Mouse (Mus musculus): ENCODE measurements around the gene Ltf. TPM values are rescaled to one million over a fixed set of nuclear protein-coding genes. Genes with fewer than 3 reads are reported as not detected.
A peak's percentile ranks its signal among the peaks of the same experiment; 100 is the strongest.

Gene Ltf
- polyA plus RNA-seq, 1 experiment from 2014 or later: 76.3 TPM

DNA sequence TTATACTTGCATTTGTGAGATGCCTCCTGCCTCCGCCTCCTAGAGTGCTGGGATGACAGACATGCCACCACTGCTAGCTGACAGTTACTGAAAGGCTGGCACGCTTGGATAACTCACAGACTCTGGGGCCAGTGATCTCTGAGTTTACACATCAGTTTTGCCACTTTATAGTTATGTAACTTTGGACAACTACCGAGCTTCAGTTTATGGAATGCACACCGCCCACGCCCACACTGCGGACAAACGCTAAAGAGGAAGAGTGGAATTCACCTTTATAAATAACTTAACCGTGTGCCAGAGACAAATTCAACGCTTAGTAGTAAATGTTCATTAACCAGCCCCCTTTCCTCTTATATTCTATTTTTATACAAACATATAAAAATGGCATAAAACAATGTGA is 35.9 kb downstream of the Ltf start:
- Histone ChIP-seq H3K4me3 (ENCODE audit: low read depth, low read length) (no peak overlapping the region), H3K27me3 (ENCODE audit: control insufficient read depth, insufficient read depth, low read length) (no peaks in the 10 kb centered on the region), H3K27ac (replicated peaks) (no peak overlapping the region), H3K9ac (ENCODE audit: low read length) (no peak overlapping the region), H3K4me2 (replicated peaks; ENCODE audit: low read depth) (no peak overlapping the region), H3K36me3 (ENCODE audit: control insufficient read depth, insufficient read depth, low read length) (no peaks in the 10 kb centered on the region), H3K9me3 (ENCODE audit: control insufficient read depth, low read length) (no peaks in the 10 kb centered on the region), H3K4me1 (replicated peaks; ENCODE audit: control insufficient read depth, insufficient read depth) (no peaks in the 10 kb centered on the region)
- WGBS: 74% methylated on average over 9 of the region's 9 CpGs
- ATAC-seq (ENCODE audit: low FRiP score, low TSS enrichment) (no peak), DNase-seq (ENCODE audit: low spot score) (no peak)
- no peak for TF ChIP-seq CTCF (IDR thresholded peaks at IDR 0.05; ENCODE audit: low read depth)
- TF ChIP-seq EP300 (optimal IDR thresholded peaks at IDR 0.05): no peak

DNA sequence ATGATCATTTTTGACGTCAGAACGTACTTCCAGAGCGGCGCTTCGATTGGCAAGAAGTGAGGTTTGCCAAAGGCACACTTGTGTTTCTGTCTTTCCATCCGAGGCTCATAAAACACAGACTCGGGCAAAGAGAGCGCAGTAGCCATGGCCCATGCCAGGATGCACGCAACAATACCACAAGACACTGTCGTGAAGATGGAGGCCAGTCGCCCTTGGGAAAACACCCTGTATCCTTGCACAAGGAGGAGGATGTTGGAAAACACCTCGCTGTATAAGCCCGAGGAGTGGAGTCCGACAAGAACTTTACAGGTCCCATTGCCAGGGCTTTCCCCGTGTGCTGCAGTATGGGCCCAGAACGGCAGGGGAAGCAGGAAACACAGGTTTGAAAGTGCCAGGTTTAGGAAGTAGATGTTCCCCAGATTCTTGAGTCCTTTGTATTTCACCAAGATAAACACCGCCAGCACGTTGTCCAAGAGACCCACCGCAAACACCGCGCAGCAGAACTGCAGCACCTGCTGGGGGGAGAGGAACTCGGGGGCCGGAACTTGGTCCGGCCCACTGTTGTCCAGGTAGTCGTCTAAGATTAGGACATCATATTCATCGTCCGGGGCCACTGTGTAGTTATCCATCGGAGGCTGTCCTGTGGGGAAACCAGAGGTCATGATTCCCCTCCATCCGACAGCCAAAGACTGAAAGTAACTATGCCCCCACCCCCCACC is 36.9 kb downstream of the Ltf start:
- no peak for TF ChIP-seq EP300 (optimal IDR thresholded peaks at IDR 0.05)
- TF ChIP-seq CTCF (IDR thresholded peaks at IDR 0.05; ENCODE audit: low read depth): no peak
- Histone ChIP-seq H3K9ac (ENCODE audit: low read length) (peak overlapping the region; percentile 58), H3K36me3 (ENCODE audit: control insufficient read depth, insufficient read depth, low read length) (no peaks in the 10 kb centered on the region), H3K4me1 (replicated peaks; ENCODE audit: control insufficient read depth, insufficient read depth) (no peaks in the 10 kb centered on the region), H3K27me3 (ENCODE audit: control insufficient read depth, insufficient read depth, low read length) (no peaks in the 10 kb centered on the region), H3K4me3 (ENCODE audit: low read depth, low read length) (peak overlapping the region; percentile 48), H3K27ac (replicated peaks) (peak overlapping the region; percentile 65; the same call in 1 of the 2 replicates), H3K4me2 (replicated peaks; ENCODE audit: low read depth) (peak overlapping the region; percentile 87), H3K9me3 (ENCODE audit: control insufficient read depth, low read length) (no peaks in the 10 kb centered on the region)
- DNase-seq (ENCODE audit: low spot score): peak; percentile 32
- WGBS: 41% methylated on average over 29 of the region's 29 CpGs
- ATAC-seq (ENCODE audit: low FRiP score, low TSS enrichment): peak; percentile 43; the same call in 1 of the 2 replicates

DNA sequence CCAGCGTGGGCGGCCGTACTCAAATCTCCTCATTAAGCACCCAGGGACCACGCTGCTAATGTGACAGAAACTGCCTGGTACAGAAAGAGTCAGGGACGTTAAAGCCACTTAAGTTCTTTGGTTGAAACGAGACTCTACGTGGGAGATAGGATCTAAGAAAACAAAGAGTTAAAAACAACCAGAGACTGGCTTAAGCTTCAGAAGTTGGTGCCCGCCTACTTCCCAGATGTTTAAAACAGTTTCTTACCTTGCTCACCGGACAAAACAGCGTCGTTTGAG is 37.4 kb downstream of the Ltf start:
- DNase-seq (ENCODE audit: low spot score): no peak
- Histone ChIP-seq H3K27ac (replicated peaks) (peak overlapping the region; percentile 65; the same call in 1 of the 2 replicates), H3K27me3 (ENCODE audit: control insufficient read depth, insufficient read depth, low read length) (no peaks in the 10 kb centered on the region), H3K4me1 (replicated peaks; ENCODE audit: control insufficient read depth, insufficient read depth) (no peaks in the 10 kb centered on the region), H3K9ac (ENCODE audit: low read length) (peak overlapping the region; percentile 58), H3K4me2 (replicated peaks; ENCODE audit: low read depth) (peak overlapping the region; percentile 87), H3K4me3 (ENCODE audit: low read depth, low read length) (peak overlapping the region; percentile 48), H3K36me3 (ENCODE audit: control insufficient read depth, insufficient read depth, low read length) (no peaks in the 10 kb centered on the region), H3K9me3 (ENCODE audit: control insufficient read depth, low read length) (no peaks in the 10 kb centered on the region)
- WGBS: 4% methylated on average over 11 of the region's 11 CpGs
- TF ChIP-seq CTCF (IDR thresholded peaks at IDR 0.05; ENCODE audit: low read depth): no peak
- ATAC-seq (ENCODE audit: low FRiP score, low TSS enrichment): no peak

DNA sequence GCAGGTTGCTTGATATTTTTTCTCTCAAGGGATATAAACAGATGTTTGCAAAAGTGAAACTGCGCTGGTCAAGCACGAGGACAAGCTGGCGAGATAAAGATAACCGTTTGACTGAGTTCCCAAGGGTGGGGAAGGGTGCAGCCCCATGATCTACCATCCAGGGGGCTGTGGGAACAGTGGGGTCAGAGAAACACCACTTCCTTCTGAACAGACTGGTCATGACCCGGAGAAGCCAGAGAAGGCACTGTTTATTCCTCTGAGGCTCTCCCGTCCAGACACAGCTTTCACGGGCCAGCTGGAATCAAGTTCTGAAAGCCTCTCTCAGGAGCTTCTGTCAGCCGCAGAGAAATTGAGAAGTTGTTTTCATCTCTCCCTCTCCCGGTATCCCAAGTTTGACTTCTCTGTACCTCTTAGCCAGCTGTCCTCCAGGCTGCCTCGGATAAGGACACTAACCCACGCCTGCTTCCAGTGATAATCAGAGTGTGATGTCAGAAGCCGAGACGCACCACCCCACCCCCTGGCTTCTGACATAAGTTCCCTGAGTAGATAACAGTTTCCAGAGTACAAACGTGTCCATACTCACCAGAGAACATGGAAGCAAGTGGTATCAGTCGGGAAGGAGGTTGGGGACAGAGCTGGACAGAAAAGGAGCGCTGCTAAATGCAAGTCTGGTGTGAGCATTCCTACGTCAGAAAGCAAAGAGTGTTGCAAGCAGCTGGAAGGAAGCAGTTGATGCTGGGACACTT is 37.9 kb downstream of the Ltf start, which contains the start of gene Ccrl2:
Gene Ccrl2 (minus strand): TSS at position 722 of the 746 bp plus-strand sequence.
- ATAC-seq (ENCODE audit: low FRiP score, low TSS enrichment): peak; percentile 68
- peak within 1 kb of the TSS; percentile 58 for H3K9ac ChIP-seq (ENCODE audit: low read length)
- no peak for TF ChIP-seq EP300 (optimal IDR thresholded peaks at IDR 0.05)
- TF ChIP-seq CTCF (IDR thresholded peaks at IDR 0.05; ENCODE audit: low read depth): peak; percentile 1; the same call in 1 of the 2 replicates

DNA sequence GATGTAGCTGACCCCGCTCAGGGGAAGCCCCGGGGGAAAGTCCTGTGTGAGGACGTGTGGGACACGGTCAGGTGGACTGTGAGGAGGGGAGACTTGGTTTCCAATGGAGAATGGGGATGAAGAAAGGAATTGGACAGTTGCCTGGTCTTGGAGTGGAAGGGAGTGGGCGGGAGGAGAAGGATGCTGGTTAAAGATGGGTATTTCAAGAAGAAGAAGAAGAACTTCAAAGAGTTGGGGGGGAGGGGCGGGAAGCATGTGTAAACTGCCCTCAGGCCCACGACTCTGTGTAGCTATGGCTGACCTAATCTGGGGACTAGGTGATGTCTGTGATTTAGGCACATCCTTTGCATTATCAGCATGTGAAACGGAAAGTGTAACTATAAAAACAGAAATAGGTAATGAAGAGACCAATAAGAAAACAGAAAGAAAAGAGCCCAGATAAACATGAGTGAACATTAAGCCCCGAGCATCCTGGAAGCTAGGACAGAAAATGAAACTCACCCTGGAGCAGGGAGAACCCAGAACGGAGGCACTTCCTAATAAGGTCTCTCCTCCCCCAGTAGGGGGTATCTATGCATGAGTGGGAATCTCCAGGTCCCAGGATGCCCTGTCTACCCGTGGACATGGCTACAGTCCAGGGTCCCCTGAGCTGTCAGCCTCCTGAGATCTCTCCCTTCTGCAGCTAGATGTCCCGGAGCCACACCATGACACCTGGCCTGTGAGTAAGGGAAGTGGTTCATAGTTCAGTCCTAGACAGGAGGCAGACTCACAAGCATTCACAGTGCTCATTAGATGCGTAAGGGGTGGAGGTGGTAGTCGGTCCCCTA is 38.7 kb downstream of the Ltf start:
- Histone ChIP-seq H3K27me3 (ENCODE audit: control insufficient read depth, insufficient read depth, low read length) (no peaks in the 10 kb centered on the region), H3K27ac (replicated peaks) (no peak overlapping the region), H3K36me3 (ENCODE audit: control insufficient read depth, insufficient read depth, low read length) (no peaks in the 10 kb centered on the region), H3K4me3 (ENCODE audit: low read depth, low read length) (peak overlapping the region; percentile 48), H3K9ac (ENCODE audit: low read length) (no peak overlapping the region), H3K9me3 (ENCODE audit: control insufficient read depth, low read length) (no peaks in the 10 kb centered on the region), H3K4me1 (replicated peaks; ENCODE audit: control insufficient read depth, insufficient read depth) (no peaks in the 10 kb centered on the region), H3K4me2 (replicated peaks; ENCODE audit: low read depth) (peak overlapping the region; percentile 87)
- 51% methylated on average over 14 of the region's 14 CpGs for WGBS
- ATAC-seq (ENCODE audit: low FRiP score, low TSS enrichment) (no peak), DNase-seq (ENCODE audit: low spot score) (no peak)
- TF ChIP-seq CTCF (IDR thresholded peaks at IDR 0.05; ENCODE audit: low read depth) (no peak), EP300 (optimal IDR thresholded peaks at IDR 0.05) (no peak)

More for the DNA sequence above, 37.9 kb downstream of the Ltf start, which contains the start of gene Ccrl2:
- peak; percentile 44 for DNase-seq (ENCODE audit: low spot score)
- Histone ChIP-seq H3K4me2 (replicated peaks; ENCODE audit: low read depth) (peak within 1 kb of the TSS; percentile 87), H3K4me3 (ENCODE audit: low read depth, low read length) (peak within 1 kb of the TSS; percentile 48), H3K27ac (replicated peaks) (peak within 1 kb of the TSS; percentile 65), H3K27me3 (ENCODE audit: control insufficient read depth, insufficient read depth, low read length) (no peaks in the 10 kb centered on the region), H3K4me1 (replicated peaks; ENCODE audit: control insufficient read depth, insufficient read depth) (no peaks in the 10 kb centered on the region), H3K36me3 (ENCODE audit: control insufficient read depth, insufficient read depth, low read length) (no peaks in the 10 kb centered on the region), H3K9me3 (ENCODE audit: control insufficient read depth, low read length) (no peaks in the 10 kb centered on the region)
- WGBS: 5% methylated on average over 17 of the region's 17 CpGs
